Mouse (Mus musculus): ENCODE measurements around the gene Dapk3. TPM values are rescaled to one million over a fixed set of nuclear protein-coding genes. Genes with fewer than 3 reads are reported as not detected.
"Not testable (repeated sequence)": the region's sequence is repeated elsewhere in the genome, so short reads cannot be mapped to it uniquely, and the experiment has no call there.

The Dapk3 gene
- polyA plus RNA-seq, 1 experiment from 2014 or later, result 32.4 TPM

- ATAC-seq (ENCODE audit: insufficient read depth, low FRiP score); H3K36me3 ChIP-seq (ENCODE audit: control insufficient read depth, insufficient read depth, low read length); H3K27ac ChIP-seq (ENCODE audit: low read length); H3K4me2 ChIP-seq (ENCODE audit: low read depth, low read length); H3K4me1 ChIP-seq (ENCODE audit: control insufficient read depth, insufficient read depth, low read length); H3K9me3 ChIP-seq (replicated peaks; ENCODE audit: control insufficient read depth, low read length); H3K27me3 ChIP-seq (ENCODE audit: control insufficient read depth, insufficient read depth, low read length); H3K4me3 ChIP-seq (replicated peaks; ENCODE audit: low read length); H3K9ac ChIP-seq (ENCODE audit: low read length): not testable (repeated sequence)
- WGBS, result 5% methylated on average over 1 of the region's 1 CpGs
Measured at GRCm38 (mm10) chr10:81217267-81217666, 34.5 kb downstream of the Dapk3 start.

GRCm38 (mm10) chr10:81217964-81218363, 35.2 kb downstream of the Dapk3 start:
- WGBS, result 34% methylated on average over 7 of the region's 7 CpGs
- no peaks in the 10 kb centered on the region for H3K9me3 ChIP-seq (replicated peaks; ENCODE audit: control insufficient read depth, low read length)
- H3K27me3 ChIP-seq (ENCODE audit: control insufficient read depth, insufficient read depth, low read length), result no peaks in the 10 kb centered on the region
- no peak overlapping the region for H3K4me2 ChIP-seq (ENCODE audit: low read depth, low read length)
- H3K4me1 ChIP-seq (ENCODE audit: control insufficient read depth, insufficient read depth, low read length), result no peaks in the 10 kb centered on the region
- ATAC-seq (ENCODE audit: insufficient read depth, low FRiP score), result peak; percentile 56; the same call in 1 of the 2 replicates
- H3K27ac ChIP-seq (ENCODE audit: low read length), result no peak overlapping the region
- H3K4me3 ChIP-seq (replicated peaks; ENCODE audit: low read length), result no peak overlapping the region
- no peaks in the 10 kb centered on the region for H3K36me3 ChIP-seq (ENCODE audit: control insufficient read depth, insufficient read depth, low read length)
- no peak overlapping the region for H3K9ac ChIP-seq (ENCODE audit: low read length)

- H3K9me3 ChIP-seq (replicated peaks; ENCODE audit: control insufficient read depth, low read length), result no peaks in the 10 kb centered on the region
- H3K27me3 ChIP-seq (ENCODE audit: control insufficient read depth, insufficient read depth, low read length), result no peaks in the 10 kb centered on the region
- ATAC-seq (ENCODE audit: insufficient read depth, low FRiP score), result peak; percentile 74; the same call in 1 of the 2 replicates
- WGBS, result 76% methylated on average over 5 of the region's 5 CpGs
- H3K9ac ChIP-seq (ENCODE audit: low read length), result no peak overlapping the region
- H3K27ac ChIP-seq (ENCODE audit: low read length), result peak overlapping the region; percentile 46; the same call in 1 of the 2 replicates
- no peak overlapping the region for H3K4me2 ChIP-seq (ENCODE audit: low read depth, low read length)
- no peaks in the 10 kb centered on the region for H3K36me3 ChIP-seq (ENCODE audit: control insufficient read depth, insufficient read depth, low read length)
- H3K4me1 ChIP-seq (ENCODE audit: control insufficient read depth, insufficient read depth, low read length), result no peaks in the 10 kb centered on the region
- H3K4me3 ChIP-seq (replicated peaks; ENCODE audit: low read length), result no peak overlapping the region
Measured at GRCm38 (mm10) chr10:81221402-81222015, 38.7 kb downstream of the Dapk3 start.

- ATAC-seq (ENCODE audit: insufficient read depth, low FRiP score), result not testable (repeated sequence)
Measured at GRCm38 (mm10) chr10:81223731-81224130, 40.9 kb downstream of the Dapk3 start.

GRCm38 (mm10) chr10:81229735-81230437, 47.1 kb downstream of the Dapk3 start:
- no peak overlapping the region for H3K27ac ChIP-seq (ENCODE audit: low read length)
- 0 out of 2 replicates have a peak, but pooled peaks cover 7% of the 10 kb centered on the region for H3K4me1 ChIP-seq (ENCODE audit: control insufficient read depth, insufficient read depth, low read length)
- peaks cover 22% of the 10 kb centered on the region for H3K27me3 ChIP-seq (ENCODE audit: control insufficient read depth, insufficient read depth, low read length)
- no peak for ATAC-seq (ENCODE audit: insufficient read depth, low FRiP score)
- no peaks in the 10 kb centered on the region for H3K36me3 ChIP-seq (ENCODE audit: control insufficient read depth, insufficient read depth, low read length)
- 15% methylated on average over 20 of the region's 20 CpGs for WGBS
- no peak overlapping the region for H3K4me2 ChIP-seq (ENCODE audit: low read depth, low read length)
- no peaks in the 10 kb centered on the region for H3K9me3 ChIP-seq (replicated peaks; ENCODE audit: control insufficient read depth, low read length)
- 0 out of 2 replicates have a peak overlapping the region, but pooled peaks have one; percentile 18 for H3K4me3 ChIP-seq (replicated peaks; ENCODE audit: low read length)
- peak overlapping the region; percentile 14; the same call in 1 of the 2 replicates for H3K9ac ChIP-seq (ENCODE audit: low read length)

More at GRCm38 (mm10) chr10:81223731-81224130, 40.9 kb downstream of the Dapk3 start:
- not testable (repeated sequence) for H3K4me1 ChIP-seq (ENCODE audit: control insufficient read depth, insufficient read depth, low read length); H3K27me3 ChIP-seq (ENCODE audit: control insufficient read depth, insufficient read depth, low read length); H3K4me2 ChIP-seq (ENCODE audit: low read depth, low read length); H3K9me3 ChIP-seq (replicated peaks; ENCODE audit: control insufficient read depth, low read length); H3K4me3 ChIP-seq (replicated peaks; ENCODE audit: low read length); H3K36me3 ChIP-seq (ENCODE audit: control insufficient read depth, insufficient read depth, low read length); H3K27ac ChIP-seq (ENCODE audit: low read length); H3K9ac ChIP-seq (ENCODE audit: low read length)
- WGBS, result 50% methylated on average over 2 of the region's 2 CpGs

GRCm38 (mm10) chr10:81230438-81231332, 47.9 kb downstream of the Dapk3 start, which contains the start of gene Atcay:
Gene Atcay (minus strand): TSS chr10:81230833.
- Histone ChIP-seq H3K4me3 (replicated peaks; ENCODE audit: low read length) (peak within 1 kb of the TSS; percentile 18), H3K9me3 (replicated peaks; ENCODE audit: control insufficient read depth, low read length) (no peaks in the 10 kb centered on the region), H3K9ac (ENCODE audit: low read length) (peak within 1 kb of the TSS; percentile 14; the same call in 1 of the 2 replicates), H3K4me1 (ENCODE audit: control insufficient read depth, insufficient read depth, low read length) (0 out of 2 replicates have a peak, but pooled peaks cover 7% of the 10 kb centered on the region), H3K4me2 (ENCODE audit: low read depth, low read length) (peak within 1 kb of the TSS; percentile 14; the same call in 1 of the 2 replicates), H3K27ac (ENCODE audit: low read length) (no peak within 1 kb of the TSS), H3K27me3 (ENCODE audit: control insufficient read depth, insufficient read depth, low read length) (peaks cover 22% of the 10 kb centered on the region), H3K36me3 (ENCODE audit: control insufficient read depth, insufficient read depth, low read length) (no peaks in the 10 kb centered on the region)
- ATAC-seq (ENCODE audit: insufficient read depth, low FRiP score), result no peak
- WGBS, result 15% methylated on average over 27 of the region's 27 CpGs

- Histone ChIP-seq H3K4me1 (ENCODE audit: control insufficient read depth, insufficient read depth, low read length) (0 out of 2 replicates have a peak, but pooled peaks cover 7% of the 10 kb centered on the region), H3K9me3 (replicated peaks; ENCODE audit: control insufficient read depth, low read length) (no peaks in the 10 kb centered on the region), H3K27me3 (ENCODE audit: control insufficient read depth, insufficient read depth, low read length) (peaks cover 22% of the 10 kb centered on the region), H3K4me2 (ENCODE audit: low read depth, low read length) (no peak overlapping the region), H3K4me3 (replicated peaks; ENCODE audit: low read length) (no peak overlapping the region), H3K36me3 (ENCODE audit: control insufficient read depth, insufficient read depth, low read length) (no peaks in the 10 kb centered on the region), H3K9ac (ENCODE audit: low read length) (no peak overlapping the region), H3K27ac (ENCODE audit: low read length) (no peak overlapping the region)
- ATAC-seq (ENCODE audit: insufficient read depth, low FRiP score), result no peak
- WGBS, result 54% methylated on average over 7 of the region's 7 CpGs
Measured at GRCm38 (mm10) chr10:81231436-81231835, 48.6 kb downstream of the Dapk3 start.

- Histone ChIP-seq H3K4me2 (ENCODE audit: low read depth, low read length) (peak within 1 kb of the TSS; percentile 60), H3K36me3 (ENCODE audit: control insufficient read depth, insufficient read depth, low read length) (no peaks in the 10 kb centered on the region), H3K4me1 (ENCODE audit: control insufficient read depth, insufficient read depth, low read length) (0 out of 2 replicates have a peak, but pooled peaks cover 7% of the 10 kb centered on the region), H3K27me3 (ENCODE audit: control insufficient read depth, insufficient read depth, low read length) (peaks cover 22% of the 10 kb centered on the region), H3K9ac (ENCODE audit: low read length) (peak within 1 kb of the TSS; percentile 80), H3K27ac (ENCODE audit: low read length) (peak within 1 kb of the TSS; percentile 39; the same call in 1 of the 2 replicates), H3K9me3 (replicated peaks; ENCODE audit: control insufficient read depth, low read length) (no peaks in the 10 kb centered on the region), H3K4me3 (replicated peaks; ENCODE audit: low read length) (peak within 1 kb of the TSS; percentile 68)
- WGBS, result 6% methylated on average over 29 of the region's 29 CpGs
- peak; percentile 89 for ATAC-seq (ENCODE audit: insufficient read depth, low FRiP score)
Measured at GRCm38 (mm10) chr10:81232580-81233225, 49.9 kb downstream of the Dapk3 start, which contains the start of gene Zfr2. Gene Zfr2 (plus strand): TSS chr10:81233155.
